Mouse (Mus musculus) limb, embryonic 11.5 days (tissue): ENCODE results near the gene Acoxl. TPM values are rescaled to one million over a fixed set of nuclear protein-coding genes. Genes with fewer than 3 reads are reported as not detected.
A peak's percentile ranks its signal among the peaks of the same experiment; 100 is the strongest.

Source experiments
- ATAC-seq: fragments of 200-750 bp; cut with Nextera tagmentation; 2 replicates; pipeline ENCODE4 v1.8.0; 2017; ENCODE audit warnings: low read depth; ENCODE audit not compliant: insufficient number of reproducible peaks, low FRiP score, low TSS enrichment
- DNase-seq: peaks from one replicate; pipeline ENCODE4 v3.0.0-alpha.2; 2015; ENCODE audit warnings: low spot score
- H3K27ac ChIP-seq: fragments of 300-500 bp; sonication (generic); replicated peaks from 2 replicates; pipeline ENCODE4 v1.5.1; 2014; ENCODE audit warnings: low read depth, mild to moderate bottlenecking, low read length
- H3K27me3 ChIP-seq: fragments of 300-500 bp; sonication (generic); 2 replicates; pipeline ENCODE4 v1.6.1; 2014; ENCODE audit warnings: mild to moderate bottlenecking, low read length, mixed read lengths; ENCODE audit not compliant: control insufficient read depth, insufficient read depth
- H3K36me3 ChIP-seq: fragments of 300-500 bp; sonication (generic); 2 replicates; pipeline ENCODE4 v1.6.1; 2014; ENCODE audit warnings: mild to moderate bottlenecking, low read length, moderate library complexity, mixed read lengths; ENCODE audit not compliant: control insufficient read depth, insufficient read depth
- H3K4me1 ChIP-seq: fragments of 300-500 bp; sonication (generic); 2 replicates; pipeline ENCODE4 v1.6.1; 2014; ENCODE audit warnings: low read length, mixed read lengths; ENCODE audit not compliant: control insufficient read depth, insufficient read depth
- H3K4me2 ChIP-seq: fragments of 300-500 bp; sonication (generic); 2 replicates; pipeline ENCODE4 v1.6.1; 2014; ENCODE audit warnings: low read depth, mild to moderate bottlenecking, moderate library complexity; ENCODE audit not compliant: severe bottlenecking
- H3K4me3 ChIP-seq: fragments of 300-500 bp; sonication (generic); 2 replicates; pipeline ENCODE4 v1.5.1; 2014; ENCODE audit warnings: low read depth, low read length
- H3K9ac ChIP-seq: fragments of 300-500 bp; sonication (generic); 2 replicates; pipeline ENCODE4 v1.6.1; 2014; ENCODE audit warnings: mild to moderate bottlenecking, low read length
- H3K9me3 ChIP-seq: fragments of 300-500 bp; sonication (generic); 2 replicates; pipeline ENCODE4 v1.6.1; 2016; ENCODE audit warnings: low read length; ENCODE audit not compliant: control insufficient read depth
- WGBS: fragments of 180-500 bp; shearing (Covaris S2); extraction: QIAGEN DNeasy Blood & Tissue Kit; methylation state at CpG from one replicate; pipeline ENCODE4 v1.1.7; 2014; 5-methylcytosine and 5-hydroxymethylcytosine counted together
- polyA plus RNA-seq: library from polyadenylated mRNA; unstranded; fragments of >200 nt; fragmentation: Nextera tagmentation; extraction: Ambion mirVana; gene quantifications from 2 replicates; pipeline ENCODE4 v1.2.1, GENCODE M21; 2014

Acoxl gene
- polyA plus RNA-seq, 1 experiment from 2014 or later: 0.31 TPM

DNA sequence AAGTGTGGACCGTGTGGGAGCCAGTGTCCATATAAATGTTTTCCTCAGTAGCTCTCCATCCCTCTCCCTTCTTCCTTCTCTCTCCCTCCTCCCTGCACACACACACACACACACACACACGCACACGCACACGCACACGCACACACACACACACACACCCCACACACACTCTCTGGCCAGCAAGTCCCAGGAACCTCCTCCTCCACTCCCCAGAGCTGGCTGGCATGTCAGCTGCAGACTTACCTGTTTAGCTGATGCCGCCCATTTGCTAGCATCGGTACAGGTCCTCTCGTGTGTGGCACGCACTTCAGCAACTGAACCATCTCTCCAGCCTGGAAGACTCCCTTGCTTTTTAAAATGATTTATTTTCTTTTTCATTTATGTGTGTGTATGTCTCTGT, 280.3 kb downstream of the Acoxl start:
- no peaks in the 10 kb centered on the region for H3K9me3 ChIP-seq
- H3K4me2 ChIP-seq: no peak overlapping the region
- no peaks in the 10 kb centered on the region for H3K36me3 ChIP-seq
- H3K27me3 ChIP-seq: peaks cover 14% of the 10 kb centered on the region
- H3K4me3 ChIP-seq: no peak overlapping the region
- peaks cover 11% of the 10 kb centered on the region for H3K4me1 ChIP-seq
- H3K9ac ChIP-seq: no peak overlapping the region
- 92% methylated on average over 9 of the region's 9 CpGs for WGBS
- H3K27ac ChIP-seq: no peak overlapping the region
- no peak for ATAC-seq
- DNase-seq: no peak

DNA sequence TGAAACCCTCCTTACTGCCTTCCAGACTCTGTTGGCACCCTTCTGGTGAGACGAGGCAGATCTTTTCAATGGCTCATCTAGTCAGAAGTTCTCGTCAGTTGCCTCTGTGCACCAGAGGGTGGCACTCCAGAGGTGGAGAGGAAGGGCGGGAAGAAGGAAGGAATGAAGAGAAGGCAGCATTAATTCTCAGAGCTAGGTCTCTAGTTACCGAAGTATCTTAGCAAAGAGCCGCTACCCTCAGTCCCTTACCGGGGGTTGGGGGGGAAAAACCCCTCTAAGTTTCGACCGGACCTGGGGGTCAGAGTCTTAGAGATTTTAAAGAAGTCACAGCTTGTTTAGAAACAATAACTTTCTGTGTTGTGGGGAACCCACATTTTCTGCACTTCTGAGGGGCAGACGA, 283.8 kb downstream of the Acoxl start:
- DNase-seq: peak; percentile 72
- Histone ChIP-seq H3K4me1 (peaks cover 18% of the 10 kb centered on the region), H3K36me3 (no peaks in the 10 kb centered on the region), H3K4me3 (peak overlapping the region; percentile 16; the same call in 1 of the 2 replicates), H3K9me3 (no peaks in the 10 kb centered on the region), H3K27ac (no peak overlapping the region), H3K4me2 (peak overlapping the region; percentile 95), H3K27me3 (peaks cover 22% of the 10 kb centered on the region), H3K9ac (no peak overlapping the region)
- under 1% methylated on average over 9 of the region's 9 CpGs for WGBS
- ATAC-seq: no peak

- Histone ChIP-seq H3K9me3 (no peaks in the 10 kb centered on the region), H3K4me3 (peak overlapping the region; percentile 16; the same call in 1 of the 2 replicates), H3K36me3 (no peaks in the 10 kb centered on the region), H3K27me3 (peaks cover 22% of the 10 kb centered on the region), H3K4me2 (peak overlapping the region; percentile 95), H3K27ac (no peak overlapping the region), H3K9ac (peak overlapping the region; percentile 34; the same call in 1 of the 2 replicates), H3K4me1 (peaks cover 18% of the 10 kb centered on the region)
- WGBS: 1% methylated on average over 40 of the region's 40 CpGs
- peak; percentile 57 for DNase-seq
- no peak for ATAC-seq
These were observed 284.5 kb downstream of the Acoxl start for GRCm38 (mm10) chr2:128122891-128123771.

- Histone ChIP-seq H3K9ac (peak overlapping the region; percentile 17; the same call in 1 of the 2 replicates), H3K36me3 (no peaks in the 10 kb centered on the region), H3K27ac (no peak overlapping the region), H3K4me1 (peaks cover 21% of the 10 kb centered on the region), H3K9me3 (no peaks in the 10 kb centered on the region), H3K27me3 (peaks cover 22% of the 10 kb centered on the region), H3K4me3 (peak overlapping the region; percentile 16; the same call in 1 of the 2 replicates), H3K4me2 (peak overlapping the region; percentile 95)
- ATAC-seq: no peak
- peak; percentile 60 for DNase-seq
- 2% methylated on average over 23 of the region's 23 CpGs for WGBS
These were observed 285.4 kb downstream of the Acoxl start for GRCm38 (mm10) chr2:128123921-128124683.

DNA sequence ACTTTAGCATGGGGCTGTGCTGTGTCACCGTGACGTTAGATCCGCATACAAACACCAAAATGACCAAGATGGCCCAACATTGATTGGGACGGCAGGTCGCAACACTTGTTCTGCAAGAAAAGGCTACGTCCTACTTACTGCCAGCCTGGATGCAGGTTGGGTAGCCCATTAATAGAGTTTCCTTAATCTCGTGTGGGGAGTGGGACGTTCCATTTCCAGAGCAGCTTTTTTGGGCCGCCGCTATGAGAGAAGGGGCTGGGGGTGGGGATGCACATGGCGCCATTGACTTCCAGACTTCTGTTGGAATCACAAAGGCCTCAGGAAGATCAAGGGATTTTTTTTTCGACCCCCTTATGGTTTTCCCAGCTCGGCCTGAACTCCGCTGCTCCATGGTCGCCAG, 286.0 kb downstream of the Acoxl start:
- no peak for ATAC-seq
- Histone ChIP-seq H3K27ac (no peak overlapping the region), H3K36me3 (no peaks in the 10 kb centered on the region), H3K4me2 (peak overlapping the region; percentile 95), H3K9ac (no peak overlapping the region), H3K4me3 (peak overlapping the region; percentile 73), H3K9me3 (no peaks in the 10 kb centered on the region), H3K27me3 (peaks cover 22% of the 10 kb centered on the region), H3K4me1 (peaks cover 24% of the 10 kb centered on the region)
- peak; percentile 55 for DNase-seq
- 3% methylated on average over 15 of the region's 15 CpGs for WGBS

- peaks cover 30% of the 10 kb centered on the region for H3K4me1 ChIP-seq
- H3K9me3 ChIP-seq: no peaks in the 10 kb centered on the region
- peaks cover 4% of the 10 kb centered on the region; the same call in 1 of the 2 replicates for H3K36me3 ChIP-seq
- peak within 1 kb of the TSS; percentile 95 for H3K4me2 ChIP-seq
- H3K9ac ChIP-seq: peak within 1 kb of the TSS; percentile 70
- under 1% methylated on average over 62 of the region's 76 CpGs for WGBS
- DNase-seq: peak; percentile 97
- H3K4me3 ChIP-seq: peak within 1 kb of the TSS; percentile 73
- peak within 1 kb of the TSS; percentile 30; the same call in 1 of the 2 replicates for H3K27ac ChIP-seq
- ATAC-seq: peak; percentile 87
- peaks cover 22% of the 10 kb centered on the region for H3K27me3 ChIP-seq
These were observed 287.2 kb downstream of the Acoxl start, which contains the start of gene Bcl2l11 for GRCm38 (mm10) chr2:128125635-128126470. Bcl2l11 (plus strand) TSS chr2:128126038.

DNA sequence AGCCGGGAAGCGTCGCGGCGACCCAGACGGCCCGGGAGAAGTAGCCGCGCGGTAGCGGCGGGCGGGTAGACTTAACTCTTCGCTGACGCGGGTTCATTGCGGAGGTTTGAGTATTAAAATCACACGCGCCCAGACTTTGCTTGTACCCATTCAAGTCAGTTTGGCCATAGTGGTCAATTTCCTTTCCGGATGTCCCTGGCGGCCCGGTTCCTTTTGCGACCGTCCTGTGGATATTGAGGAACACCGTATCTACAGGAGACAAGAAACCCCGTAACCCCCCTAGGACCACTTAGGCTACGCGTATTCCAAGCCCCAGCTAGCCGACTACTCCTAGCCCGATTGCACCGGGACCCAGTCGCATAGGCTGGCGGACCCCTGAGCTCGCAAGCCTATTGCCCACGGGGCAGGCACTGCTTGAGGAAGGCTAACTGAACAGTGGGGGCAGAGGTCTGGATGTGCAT, 287.9 kb downstream of the Acoxl start:
- ATAC-seq (0 out of 2 replicates have a peak, but pooled peaks have one; percentile 0), DNase-seq (no peak)
- Histone ChIP-seq H3K4me1 (peaks cover 30% of the 10 kb centered on the region), H3K4me2 (peak overlapping the region; percentile 95), H3K9me3 (no peaks in the 10 kb centered on the region), H3K27ac (no peak overlapping the region; the same call in 1 of the 2 replicates), H3K9ac (peak overlapping the region; percentile 70), H3K27me3 (peaks cover 22% of the 10 kb centered on the region), H3K36me3 (peaks cover 10% of the 10 kb centered on the region; the same call in 1 of the 2 replicates), H3K4me3 (peak overlapping the region; percentile 73)
- WGBS: under 1% methylated on average over 35 of the region's 35 CpGs
